Mouse (Mus musculus): ENCODE results near the gene Rnf144b.

DNA sequence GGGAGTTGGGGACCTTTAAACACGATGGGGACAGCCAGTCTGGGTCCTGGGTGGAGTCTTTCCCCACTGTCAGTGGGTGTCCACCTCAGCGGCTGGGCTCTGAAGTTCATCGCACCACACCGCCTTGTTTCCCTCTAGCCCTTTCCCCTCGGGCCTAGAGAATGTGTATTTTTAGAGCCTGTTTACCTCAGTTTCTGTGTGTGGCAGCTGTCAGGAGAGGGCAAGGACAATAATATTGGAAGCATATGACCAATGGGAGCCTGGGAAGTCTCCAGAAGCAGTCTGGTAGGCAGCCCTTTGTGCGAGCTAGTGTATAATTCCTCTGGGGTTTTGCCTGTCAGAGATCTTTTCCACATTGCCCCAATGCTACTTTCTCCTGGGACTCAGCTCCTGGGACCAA is 95.9 kb downstream of the Rnf144b start:
- TF ChIP-seq CTCF (IDR thresholded peaks at IDR 0.05) = no peak
- no peak for TF ChIP-seq EP300 (IDR thresholded peaks at IDR 0.05; ENCODE audit: insufficient read depth, low read depth, low read length)
- no peak for TF ChIP-seq POLR2A (IDR thresholded peaks at IDR 0.05; ENCODE audit: insufficient read depth, low read depth, low read length)

Data from heart, adult 2 months (tissue).